In the genomic region with DNA sequence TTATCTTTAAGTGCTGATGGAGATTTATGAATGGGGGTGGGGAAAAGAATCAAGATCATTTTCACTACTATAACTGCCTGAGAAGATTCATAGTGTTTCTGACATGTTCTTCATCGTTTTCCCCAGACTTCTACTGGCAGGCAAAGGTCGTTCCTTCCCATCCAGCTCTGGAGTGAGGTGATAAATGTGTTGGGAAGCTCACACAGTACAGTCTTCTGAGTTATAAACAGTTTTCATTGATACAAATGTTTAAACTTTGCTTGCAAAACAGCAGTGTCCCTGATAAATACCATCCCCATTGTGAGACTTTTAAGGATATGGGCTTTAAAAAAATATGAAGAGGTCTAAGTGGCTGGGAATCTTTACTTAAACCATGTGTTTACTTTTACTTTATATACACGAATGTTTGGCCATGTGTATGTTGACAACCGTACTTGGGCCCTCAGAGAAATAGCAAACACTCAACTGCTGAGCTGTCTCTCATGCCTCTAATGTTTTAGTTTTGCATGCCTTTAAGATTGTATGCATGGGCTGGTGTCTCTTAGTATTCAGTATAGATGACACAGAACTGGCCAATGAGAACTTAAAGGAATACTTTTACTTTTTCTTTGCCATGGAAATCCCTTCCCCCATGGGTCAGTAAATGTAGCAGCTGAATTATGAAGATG, we compare ENCODE assay signal across 25 mouse cellular contexts.
DNase-seq lines count a peak whose midpoint lies in the region; ATAC-seq and TF ChIP-seq lines count a peak whose summit lies in the region.
"Had no signal": no experiment of that assay in that cellular context is flagged by ENCODE, and none has a peak within 500 bp of the region (broad histone marks: within the 10 kb centered on the region; RNA-seq: fewer than 3 reads in every experiment).

No protein-coding gene starts in this region.

- H3K4me1 ChIP-seq in intestine, embryonic 15.5 days (replicated peaks), result 0 out of 2 replicates have a peak, but pooled peaks cover 3% of the 10 kb centered on the region
- H3K4me1 ChIP-seq in intestine, postnatal 0 days (replicated peaks; ENCODE audit: control insufficient read depth, insufficient read depth, low read length), result no peaks in the 10 kb centered on the region
- H3K4me1 ChIP-seq in lung, embryonic 16.5 days (replicated peaks; ENCODE audit: control insufficient read depth, insufficient read depth, low read length), result 0 out of 2 replicates have a peak, but pooled peaks cover 3% of the 10 kb centered on the region
- H3K4me1 ChIP-seq in intestine, embryonic 16.5 days (ENCODE audit: control insufficient read depth, insufficient read depth, low read length), result no peaks in the 10 kb centered on the region
- H3K4me1 ChIP-seq: forebrain, embryonic 10.5 days; forebrain, embryonic 13.5 days; hindbrain, embryonic 10.5 days; hindbrain, embryonic 13.5 days had no signal

- H3K27me3 ChIP-seq in intestine, embryonic 15.5 days (replicated peaks), result no peaks in the 10 kb centered on the region
- no peaks in the 10 kb centered on the region for H3K27me3 ChIP-seq in intestine, postnatal 0 days (replicated peaks; ENCODE audit: control insufficient read depth, insufficient read depth, low read length)
- no peaks in the 10 kb centered on the region for H3K27me3 ChIP-seq in lung, embryonic 16.5 days (ENCODE audit: control insufficient read depth, insufficient read depth, low read depth, low read length)
- no peaks in the 10 kb centered on the region for H3K27me3 ChIP-seq in intestine, embryonic 16.5 days (replicated peaks; ENCODE audit: control insufficient read depth, insufficient read depth, low read length)
- H3K27me3 ChIP-seq: CH12.LX; forebrain, embryonic 13.5 days; hindbrain, embryonic 13.5 days; Patski had no signal

- H3K27ac ChIP-seq in intestine, embryonic 15.5 days, result no peak overlapping the region
- H3K27ac ChIP-seq in intestine, postnatal 0 days (ENCODE audit: low read depth, low read length), result no peak overlapping the region
- no peak overlapping the region for H3K27ac ChIP-seq in lung, embryonic 16.5 days (ENCODE audit: low read length)
- H3K27ac ChIP-seq in intestine, embryonic 16.5 days (ENCODE audit: low read length), result no peak overlapping the region
- H3K27ac ChIP-seq: forebrain, embryonic 10.5 days; forebrain, embryonic 13.5 days; hindbrain, embryonic 10.5 days; hindbrain, embryonic 13.5 days had no signal

- H3K4me3 ChIP-seq in intestine, embryonic 15.5 days (replicated peaks), result no peak overlapping the region
- no peak overlapping the region for H3K4me3 ChIP-seq in intestine, postnatal 0 days (ENCODE audit: low read depth, low read length)
- no peak overlapping the region for H3K4me3 ChIP-seq in lung, embryonic 16.5 days (ENCODE audit: low read length)
- no peak overlapping the region for H3K4me3 ChIP-seq in intestine, embryonic 16.5 days (ENCODE audit: low read length)
- H3K4me3 ChIP-seq: forebrain, embryonic 10.5 days; forebrain, embryonic 13.5 days; hindbrain, embryonic 10.5 days; hindbrain, embryonic 13.5 days had no signal

- no peak overlapping the region for H3K9ac ChIP-seq in intestine, embryonic 15.5 days
- H3K9ac ChIP-seq in intestine, postnatal 0 days (ENCODE audit: low read depth, low read length), result no peak overlapping the region
- H3K9ac ChIP-seq in lung, embryonic 16.5 days (ENCODE audit: low read length), result no peak overlapping the region
- no peak overlapping the region for H3K9ac ChIP-seq in intestine, embryonic 16.5 days (ENCODE audit: low read depth, low read length)
- H3K9ac ChIP-seq: forebrain, embryonic 13.5 days; hindbrain, embryonic 13.5 days had no signal

- H3K9me3 ChIP-seq in intestine, embryonic 15.5 days, result no peaks in the 10 kb centered on the region
- H3K9me3 ChIP-seq in intestine, postnatal 0 days (ENCODE audit: control insufficient read depth), result no peaks in the 10 kb centered on the region
- no peaks in the 10 kb centered on the region for H3K9me3 ChIP-seq in lung, embryonic 16.5 days (ENCODE audit: control insufficient read depth, low read length)
- no peaks in the 10 kb centered on the region for H3K9me3 ChIP-seq in intestine, embryonic 16.5 days (ENCODE audit: control insufficient read depth, low read length)
- H3K9me3 ChIP-seq: forebrain, embryonic 10.5 days; forebrain, embryonic 13.5 days; hindbrain, embryonic 10.5 days; hindbrain, embryonic 13.5 days had no signal

- no peak overlapping the region for H3K4me2 ChIP-seq in intestine, embryonic 15.5 days (replicated peaks)
- no peak overlapping the region for H3K4me2 ChIP-seq in intestine, postnatal 0 days (replicated peaks; ENCODE audit: low read depth)
- H3K4me2 ChIP-seq in lung, embryonic 16.5 days (ENCODE audit: low read depth, low read length), result no peak overlapping the region
- H3K4me2 ChIP-seq in intestine, embryonic 16.5 days (ENCODE audit: low read depth, low read length), result no peak overlapping the region
- H3K4me2 ChIP-seq: forebrain, embryonic 13.5 days; heart, embryonic 11.5 days; hindbrain, embryonic 13.5 days had no signal

- no peak for DNase-seq in lung, postnatal 10 days
- no peak for DNase-seq in kidney, postnatal 10 days
- DNase-seq: adrenal gland, postnatal 10 days; adrenal gland, postnatal 36 days; B cell, adult 2 months; cerebellum, adult 18-20 months; cerebellum, adult 9-10 months; cerebellum, postnatal 14 days; gastrocnemius, postnatal 10 days; gastrocnemius, postnatal 36 days; heart, postnatal 36 days had no signal

- WGBS in intestine, embryonic 15.5 days, result 37% methylated on average over 4 of the region's 4 CpGs
- WGBS in intestine, postnatal 0 days, result 43% methylated on average over 4 of the region's 4 CpGs
- WGBS in lung, embryonic 16.5 days, result 16% methylated on average over 4 of the region's 4 CpGs
- 43% methylated on average over 4 of the region's 4 CpGs for WGBS in intestine, embryonic 16.5 days

- no peaks in the 10 kb centered on the region for H3K36me3 ChIP-seq in intestine, embryonic 15.5 days
- H3K36me3 ChIP-seq in intestine, postnatal 0 days (ENCODE audit: control insufficient read depth, insufficient read depth), result no peaks in the 10 kb centered on the region
- H3K36me3 ChIP-seq in lung, embryonic 16.5 days (ENCODE audit: control insufficient read depth, insufficient read depth, low read length), result no peaks in the 10 kb centered on the region
- no peaks in the 10 kb centered on the region for H3K36me3 ChIP-seq in intestine, embryonic 16.5 days (ENCODE audit: control insufficient read depth, insufficient read depth, low read length)
- H3K36me3 ChIP-seq: forebrain, embryonic 10.5 days; G1E; hindbrain, embryonic 10.5 days; hindbrain, embryonic 13.5 days had no signal

- TF ChIP-seq CTCF in intestine, postnatal 0 days (IDR thresholded peaks at IDR 0.05; ENCODE audit: low read depth), result no peak

- peak; percentile 74; the same call in 1 of the 2 replicates for ATAC-seq in intestine, embryonic 15.5 days
- no peak for ATAC-seq in intestine, postnatal 0 days
- peak; percentile 73 for ATAC-seq in lung, embryonic 16.5 days (ENCODE audit: low read depth)
- peak; percentile 63; the same call in 1 of the 2 replicates for ATAC-seq in intestine, embryonic 16.5 days
- ATAC-seq: forebrain, embryonic 13.5 days; forebrain, embryonic 16.5 days; hindbrain, embryonic 16.5 days; Patski had no signal
